Mouse (Mus musculus) lung, postnatal 4 days (tissue): ENCODE results near the gene Gadd45b.
A peak's percentile ranks its signal among the peaks of the same experiment; 100 is the strongest.

Source experiments
- DNase-seq, 2 experiments: peaks; one replicate each; pipeline ENCODE4 v3.0.0; 2021

Gene Gadd45b

DNA sequence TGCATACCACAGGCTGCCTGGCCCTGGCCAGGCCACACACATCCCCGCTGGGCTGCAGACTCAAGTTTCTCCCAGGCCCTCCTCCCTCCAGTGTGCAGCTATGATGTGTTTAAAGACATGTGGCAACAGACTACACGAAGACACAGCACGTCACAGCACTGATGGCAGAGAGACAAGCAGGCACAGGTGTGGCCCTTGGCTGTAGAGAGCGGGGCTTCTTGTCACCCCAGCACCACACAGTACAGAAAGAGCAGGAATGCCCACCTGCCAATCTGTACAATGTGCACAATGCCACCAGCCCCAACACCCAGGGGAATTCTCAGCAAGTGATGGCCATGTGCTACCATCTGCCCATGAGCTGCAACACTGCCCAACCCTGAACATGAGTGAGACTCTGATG is 18.5 kb upstream of the Gadd45b start:
- no peak for DNase-seq

DNA sequence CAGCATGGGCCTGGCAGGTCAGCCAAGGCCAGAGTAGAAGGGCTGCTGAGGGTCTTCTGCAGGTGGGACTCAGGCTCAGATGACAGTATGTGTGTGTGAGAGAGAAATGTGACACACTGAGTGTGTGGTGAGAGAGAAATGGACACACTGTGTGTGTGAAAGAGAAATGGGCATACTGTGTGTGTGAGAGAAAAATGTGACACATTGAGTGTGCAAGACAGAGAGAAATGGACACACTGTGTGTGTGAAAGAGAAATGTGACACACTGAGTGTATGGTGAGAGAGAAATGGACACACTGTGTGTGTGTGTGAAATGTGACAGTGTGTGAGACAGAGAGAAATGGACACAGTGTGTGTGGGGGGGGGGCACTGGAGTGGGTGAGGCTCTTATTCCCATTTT is 18.0 kb upstream of the Gadd45b start:
- no peak for DNase-seq

DNA sequence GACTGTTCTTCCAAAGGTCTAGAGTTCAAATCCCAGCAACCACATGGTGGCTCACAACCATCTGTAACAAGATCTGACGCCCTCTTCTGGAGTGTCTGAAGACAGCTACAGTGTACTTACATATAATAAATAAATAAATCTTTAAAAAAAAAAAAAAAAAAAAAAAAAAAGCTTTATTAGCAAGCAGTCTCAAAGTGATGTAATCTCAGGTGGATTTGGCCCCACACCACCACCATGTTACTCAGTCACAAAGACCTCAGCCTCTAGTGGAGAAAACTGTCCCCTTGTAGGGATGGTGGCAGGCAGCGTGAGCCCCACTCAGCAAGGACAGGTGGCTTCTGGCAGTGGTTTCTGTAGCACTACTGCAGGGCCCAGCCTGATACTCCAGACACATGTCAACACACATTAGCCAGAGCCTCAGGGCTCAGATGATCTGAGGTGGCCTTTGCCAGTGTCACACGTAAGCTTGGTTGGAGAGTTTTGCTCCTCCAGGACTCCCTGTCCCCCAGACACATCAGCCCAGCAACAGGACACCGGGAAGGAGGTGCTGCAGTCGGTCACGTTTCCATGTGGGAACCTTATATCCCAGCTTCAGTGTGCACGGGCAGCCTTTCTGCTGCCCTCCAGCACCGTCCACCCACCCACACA is 16.4 kb upstream of the Gadd45b start:
- DNase-seq, result no peak

- DNase-seq, result peak in 1 of 2 experiments; percentile 30
Observed at GRCm38 (mm10) chr10:80914253-80914656, 15.6 kb upstream of the Gadd45b start.

DNA sequence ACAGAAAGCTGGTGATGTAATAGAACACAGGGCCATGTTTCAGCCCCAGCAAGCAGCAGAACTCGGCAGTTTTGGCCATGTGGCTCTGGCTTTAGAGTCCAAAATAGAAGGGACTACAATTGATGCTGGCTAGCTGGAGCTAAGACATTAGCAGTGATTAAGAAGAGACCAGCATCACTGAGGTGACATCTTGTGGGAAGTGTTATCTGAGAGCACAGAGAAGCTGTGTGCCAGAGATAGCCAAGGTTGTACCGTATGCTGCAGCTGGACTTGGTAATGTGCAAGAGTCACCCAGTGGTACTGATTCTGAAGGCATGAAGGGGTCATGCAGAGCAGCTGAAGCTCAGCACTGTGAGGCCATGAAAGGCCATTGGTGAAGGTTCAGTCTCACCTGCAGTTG is 14.6 kb upstream of the Gadd45b start:
- DNase-seq, result no peak

- DNase-seq, result no peak
Observed at GRCm38 (mm10) chr10:80915736-80916135, 14.1 kb upstream of the Gadd45b start.

GRCm38 (mm10) chr10:80917336-80917778 is 12.5 kb upstream of the Gadd45b start:
- no peak for DNase-seq

GRCm38 (mm10) chr10:80917779-80918434 is 12.0 kb upstream of the Gadd45b start, which contains the start of gene Lmnb2:
Lmnb2 (minus strand) TSS chr10:80918245.
- peak; percentile 76 to 81 for DNase-seq

DNA sequence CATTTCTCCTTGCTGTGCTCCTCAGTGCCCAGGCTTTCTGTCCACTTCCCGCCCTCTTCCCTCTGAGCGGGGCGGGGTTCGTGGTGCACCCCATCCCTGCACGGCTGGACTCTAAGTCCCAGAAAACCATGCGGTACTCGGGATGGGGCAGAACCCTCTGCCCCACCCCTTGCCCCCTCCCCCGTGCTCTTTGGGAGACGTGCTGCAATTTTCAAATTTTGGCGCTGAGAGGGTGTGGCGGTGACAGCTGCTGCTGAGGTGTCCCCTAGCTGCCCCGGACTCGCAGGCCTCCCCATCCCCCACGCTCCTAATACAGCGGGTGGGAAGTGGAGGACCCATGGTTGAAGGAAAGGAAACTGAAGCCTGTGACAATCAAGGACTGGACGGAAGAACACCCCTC is 8.0 kb upstream of the Gadd45b start:
- DNase-seq, result peak; percentile 58 to 77

GRCm38 (mm10) chr10:80925472-80925871 is 4.4 kb upstream of the Gadd45b start:
- no peak for DNase-seq

DNA sequence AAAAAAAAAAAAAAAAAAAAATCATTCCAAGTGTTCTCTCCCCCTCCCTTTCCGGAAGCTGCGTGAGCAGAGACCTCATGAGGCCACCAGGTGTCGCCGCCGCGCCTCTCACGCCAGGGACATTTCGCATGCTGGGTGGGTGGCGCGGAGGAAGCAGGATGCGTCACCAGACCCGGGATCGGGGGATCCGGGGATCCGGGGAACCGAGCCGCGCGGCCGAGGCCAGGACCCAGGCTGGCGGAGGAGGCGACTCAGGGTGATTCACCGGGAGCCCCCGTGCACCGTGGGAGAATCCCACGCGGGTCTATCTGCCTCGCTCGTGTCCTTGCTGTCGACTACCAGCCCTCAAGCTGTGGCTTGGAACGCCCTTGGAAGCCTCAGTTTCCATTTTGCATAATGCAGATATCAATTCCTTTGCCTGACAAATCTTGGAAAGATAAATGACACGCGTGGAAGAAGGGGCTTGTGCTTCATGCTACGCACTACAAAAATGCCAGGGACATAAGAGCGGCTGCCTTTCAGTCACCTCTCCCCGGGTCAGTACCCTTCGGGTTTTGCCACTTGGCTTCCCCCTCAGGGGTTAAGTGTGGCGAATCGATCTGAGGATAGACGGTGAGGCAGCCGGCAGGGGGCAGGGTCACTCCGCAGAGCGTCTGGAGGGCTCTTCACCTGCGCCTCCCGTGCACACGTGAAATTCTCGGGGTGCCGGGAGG is 1.1 kb upstream of the Gadd45b start:
- DNase-seq, result peak; percentile 94 to 95

DNA sequence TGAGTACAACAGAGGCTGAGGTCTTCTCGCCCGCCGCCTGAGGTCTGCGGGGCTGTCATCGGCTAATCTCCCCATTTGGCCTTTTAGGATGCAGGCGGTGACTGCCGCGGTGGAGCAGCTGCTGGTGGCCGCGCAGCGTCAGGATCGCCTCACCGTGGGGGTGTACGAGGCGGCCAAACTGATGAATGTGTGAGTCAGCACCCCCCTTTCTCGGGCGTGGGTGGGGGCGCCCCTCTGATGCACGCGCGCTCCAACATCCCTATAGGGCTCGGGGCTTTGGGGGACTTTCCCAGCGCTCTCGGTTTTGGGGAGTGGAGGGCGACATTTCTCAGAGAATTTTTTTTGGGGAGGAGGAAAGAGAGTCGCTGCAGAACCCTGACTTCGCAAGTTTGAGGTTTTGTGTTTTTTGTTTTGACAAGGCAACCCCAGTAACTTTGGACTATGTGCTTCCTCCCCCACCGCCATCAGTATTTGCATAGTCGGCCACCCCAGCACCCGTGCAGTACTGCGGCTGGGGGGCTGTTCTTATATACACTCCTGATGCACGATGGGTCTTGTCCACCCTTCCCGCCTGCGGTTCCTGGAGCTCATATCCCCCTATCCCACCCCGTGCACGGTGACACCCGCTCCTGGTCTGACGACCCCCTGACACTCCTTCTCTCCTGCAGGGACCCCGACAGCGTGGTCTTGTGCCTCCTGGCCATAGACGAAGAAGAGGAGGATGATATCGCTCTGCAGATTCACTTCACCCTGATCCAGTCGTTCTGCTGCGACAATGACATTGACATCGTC is 684 bp downstream of the Gadd45b start:
- peak in 1 of 2 experiments; percentile 67 for DNase-seq

- no peak for DNase-seq
Observed at GRCm38 (mm10) chr10:80931153-80931671, 1.3 kb downstream of the Gadd45b start.

DNA sequence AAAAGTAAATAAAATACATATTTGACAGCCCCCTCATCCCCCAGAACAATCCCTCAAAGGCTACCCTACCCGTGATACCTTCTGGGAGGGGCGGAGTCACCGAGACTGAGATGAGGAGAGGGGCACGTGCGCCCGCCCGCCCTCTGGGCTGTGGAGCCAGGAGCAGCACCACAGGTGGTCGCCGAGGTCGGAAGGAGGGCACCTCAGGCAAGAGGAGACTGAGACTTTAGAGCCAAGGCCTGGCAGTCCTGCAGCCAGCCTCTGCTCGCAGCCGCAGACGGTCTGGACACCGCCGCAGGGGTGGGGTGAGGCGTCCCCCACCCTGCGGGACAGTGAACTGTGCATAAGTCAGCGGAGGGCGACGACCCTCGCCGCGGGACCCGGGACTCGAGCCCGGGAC is 1.8 kb downstream of the Gadd45b start:
- DNase-seq, result no peak

- DNase-seq, result peak; percentile 56 to 67
Observed at GRCm38 (mm10) chr10:80932206-80932605, 2.3 kb downstream of the Gadd45b start.

DNA sequence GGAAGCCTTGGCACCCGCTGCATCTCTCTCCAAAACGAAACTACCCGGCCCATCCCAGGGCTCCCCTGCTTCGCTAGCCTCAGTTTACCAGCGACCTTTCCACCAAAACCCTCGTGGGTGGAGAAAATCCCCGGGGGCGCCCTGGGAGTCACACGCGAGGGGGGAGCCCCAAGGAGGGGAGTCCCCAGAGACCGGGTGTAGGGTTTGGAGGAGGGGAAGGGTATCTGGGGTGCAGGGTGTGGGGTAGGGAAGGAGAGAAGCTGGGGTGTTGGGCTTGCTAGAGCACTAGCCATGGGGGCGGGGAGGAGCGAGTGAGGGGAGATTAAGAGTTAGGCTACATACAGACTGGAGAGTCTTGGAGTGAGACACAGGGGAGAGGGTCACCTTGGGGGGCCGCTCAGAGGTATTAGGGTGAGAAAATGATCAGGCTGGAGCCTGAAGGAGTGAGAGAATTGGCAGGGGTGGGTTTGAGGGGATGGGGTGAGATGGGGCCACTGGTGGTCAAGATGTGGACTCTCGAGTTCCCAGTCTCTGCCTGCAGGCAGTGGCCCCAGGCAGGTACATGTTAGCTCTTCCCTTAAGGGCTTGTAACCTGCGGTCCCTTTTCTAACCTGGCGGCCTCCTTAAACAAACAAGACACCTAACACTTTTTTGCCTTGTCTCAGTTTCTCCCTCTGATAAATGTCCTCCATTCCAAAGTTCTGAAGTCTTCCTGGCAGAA is 3.0 kb downstream of the Gadd45b start:
- peak in 1 of 2 experiments; percentile 38 for DNase-seq

- peak; percentile 66 to 75 for DNase-seq
Observed at GRCm38 (mm10) chr10:80933421-80933979, 3.6 kb downstream of the Gadd45b start.

DNA sequence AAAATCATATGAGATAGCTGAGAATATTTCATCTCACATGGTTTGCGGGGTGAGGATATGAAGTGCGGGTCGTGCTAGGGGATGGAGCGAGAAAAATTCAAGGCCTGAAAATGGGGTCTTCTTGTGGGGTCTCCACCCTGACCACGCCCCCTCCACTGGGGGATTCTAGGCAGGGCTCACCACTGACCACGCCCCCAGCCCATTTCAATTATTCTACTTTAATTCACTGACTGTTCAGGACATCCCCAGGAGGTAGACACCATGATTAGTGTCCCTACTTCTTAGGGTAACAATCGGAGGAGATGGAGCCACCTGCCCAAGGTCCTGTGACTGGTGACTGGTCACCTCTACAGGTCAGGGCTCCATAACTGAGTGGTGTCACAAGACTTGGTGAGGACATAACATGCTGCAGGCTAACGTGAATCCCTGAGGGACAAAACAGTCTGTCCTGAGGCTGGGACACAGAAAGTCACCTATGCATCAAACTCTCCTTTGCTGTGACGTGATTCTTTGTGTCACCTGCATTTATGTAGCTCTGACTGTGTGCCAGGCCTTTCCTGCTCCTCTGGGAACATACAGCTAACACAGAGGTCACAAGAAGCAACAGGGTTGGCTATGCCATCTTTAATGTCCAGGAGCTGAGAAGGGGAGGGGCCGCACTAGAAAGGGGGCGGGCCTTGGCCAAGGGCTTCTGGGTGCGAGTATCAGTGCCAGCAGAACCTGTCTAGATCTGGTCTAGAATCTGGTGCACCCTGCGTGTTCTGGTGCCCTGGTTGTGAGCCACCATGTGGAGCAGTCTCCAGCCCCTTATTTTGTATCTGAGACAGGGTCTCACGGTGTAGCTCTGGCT is 4.5 kb downstream of the Gadd45b start:
- DNase-seq, result no peak

DNA sequence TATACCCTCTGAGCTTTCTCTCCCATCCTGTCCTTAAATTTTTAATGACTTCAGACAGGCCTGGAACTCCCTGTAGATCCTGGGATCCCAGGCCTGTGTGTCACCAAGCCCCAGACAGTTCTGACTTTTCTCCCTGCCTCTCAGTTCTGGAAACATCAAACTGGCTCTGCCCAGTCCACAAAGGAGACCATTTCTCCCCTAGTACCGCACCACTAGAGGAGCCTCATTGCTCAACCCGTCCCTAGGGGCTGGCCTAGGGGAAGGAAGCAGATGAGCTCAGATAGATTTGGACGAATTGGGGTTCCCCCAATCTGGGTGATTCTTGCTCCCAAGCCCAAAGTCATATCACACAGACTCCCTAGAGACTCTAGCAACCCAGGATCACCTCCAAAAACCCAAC is 5.4 kb downstream of the Gadd45b start:
- no peak for DNase-seq

- DNase-seq, result no peak
Observed at GRCm38 (mm10) chr10:80935698-80936097, 5.8 kb downstream of the Gadd45b start.
